Mouse (Mus musculus): ENCODE measurements around the gene Cebpg. TPM values are rescaled to one million over a fixed set of nuclear protein-coding genes. Genes with fewer than 3 reads are reported as not detected.

Gene Cebpg
- polyA plus RNA-seq, 1 experiment from 2014 or later, result 50.4 TPM

- Histone ChIP-seq H3K4me1 (no peaks in the 10 kb centered on the region), H3K4me3 (no peak overlapping the region), H3K27ac (replicated peaks) (no peak overlapping the region), H3K9ac (replicated peaks) (no peak overlapping the region), H3K4me2 (replicated peaks) (no peak overlapping the region), H3K9me3 (no peaks in the 10 kb centered on the region), H3K27me3 (0 out of 2 replicates have a peak, but pooled peaks cover 2% of the 10 kb centered on the region), H3K36me3 (no peaks in the 10 kb centered on the region)
- no peak for ATAC-seq (ENCODE audit: low FRiP score, low read depth)
- 92% methylated on average over 3 of the region's 3 CpGs for WGBS
Observed at GRCm38 (mm10) chr7:35065958-35066357, 9.6 kb upstream of the Cebpg start.

DNA sequence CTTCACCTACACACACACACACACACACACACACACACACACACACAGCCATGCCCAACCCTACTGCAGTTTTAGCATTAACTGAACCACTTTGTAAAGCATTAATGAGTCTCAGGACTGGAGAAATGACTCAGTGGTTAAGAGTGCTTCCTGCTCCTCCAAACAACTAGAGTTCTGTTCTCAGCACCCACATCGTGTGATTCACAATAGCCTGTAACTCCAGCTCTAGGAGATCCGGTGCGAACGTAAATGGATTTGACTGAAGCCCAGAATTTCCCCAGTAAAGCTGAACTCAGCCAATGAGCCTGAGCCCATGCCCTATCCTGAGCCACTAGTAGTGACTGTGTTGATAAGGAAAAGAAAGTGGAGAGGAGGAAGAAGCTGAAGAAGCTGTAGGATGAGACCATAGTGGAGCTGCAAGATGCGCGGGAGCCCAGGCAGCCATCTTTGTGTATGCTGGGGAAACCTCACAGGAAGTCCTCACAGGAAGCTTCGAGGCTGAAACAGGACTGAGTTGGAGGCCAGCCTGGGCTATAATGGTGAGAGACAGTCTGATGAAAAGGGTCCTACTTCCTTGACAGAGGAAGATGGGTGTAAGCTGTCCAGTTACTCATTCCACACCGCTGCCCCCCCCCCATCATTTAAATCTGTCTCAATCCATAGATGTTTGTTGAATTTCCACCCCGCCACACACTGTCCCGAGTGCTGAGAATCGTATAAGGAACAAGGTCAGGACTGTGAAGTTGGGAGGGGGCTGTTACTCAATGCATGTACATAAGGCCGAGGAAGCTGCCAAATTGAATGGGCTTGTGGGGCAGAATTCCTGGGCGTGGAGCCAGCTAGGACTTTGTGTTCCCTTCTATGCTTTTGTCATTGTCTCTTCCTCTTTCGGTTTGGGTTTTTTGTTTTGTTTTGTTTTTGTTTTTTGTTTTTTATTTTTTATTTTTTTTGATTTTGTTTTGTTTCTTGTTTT is 8.2 kb upstream of the Cebpg start:
- no peaks in the 10 kb centered on the region for H3K4me1 ChIP-seq
- H3K9me3 ChIP-seq, result no peaks in the 10 kb centered on the region
- whole genome bisulfite sequencing, result 86% methylated on average over 14 of the region's 14 CpGs
- H3K9ac ChIP-seq (replicated peaks), result no peak overlapping the region
- no peaks in the 10 kb centered on the region for H3K27me3 ChIP-seq
- no peak overlapping the region for H3K4me2 ChIP-seq (replicated peaks)
- ATAC-seq (ENCODE audit: low FRiP score, low read depth), result no peak
- no peak overlapping the region for H3K27ac ChIP-seq (replicated peaks)
- no peaks in the 10 kb centered on the region for H3K36me3 ChIP-seq
- H3K4me3 ChIP-seq, result no peak overlapping the region

DNA sequence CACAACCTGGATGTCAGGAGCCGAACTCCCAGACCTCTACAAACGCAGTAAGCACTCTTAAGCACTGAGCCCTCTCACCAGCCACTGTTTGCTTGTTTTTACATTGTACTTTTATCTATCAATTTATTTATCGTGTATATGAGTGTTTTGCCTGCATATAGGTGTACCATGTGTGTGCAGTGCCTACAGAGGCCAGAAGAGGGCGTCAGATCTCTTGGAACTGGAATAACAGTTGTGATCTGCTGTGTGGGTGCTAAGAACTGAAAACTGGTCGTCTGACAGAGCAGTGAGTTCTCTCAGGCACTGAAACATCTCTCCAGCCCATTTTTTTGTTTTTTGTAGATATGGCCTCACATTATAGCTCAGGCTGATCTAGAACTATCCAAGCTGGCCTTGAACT is 3.1 kb upstream of the Cebpg start:
- Histone ChIP-seq H3K4me2 (replicated peaks) (no peak overlapping the region), H3K27me3 (peaks cover 6% of the 10 kb centered on the region), H3K9me3 (no peaks in the 10 kb centered on the region), H3K27ac (replicated peaks) (no peak overlapping the region), H3K9ac (replicated peaks) (no peak overlapping the region), H3K4me1 (peaks cover 16% of the 10 kb centered on the region), H3K36me3 (no peaks in the 10 kb centered on the region), H3K4me3 (no peak overlapping the region)
- no peak for ATAC-seq (ENCODE audit: low FRiP score, low read depth)
- WGBS, result 68% methylated on average over 5 of the region's 5 CpGs

DNA sequence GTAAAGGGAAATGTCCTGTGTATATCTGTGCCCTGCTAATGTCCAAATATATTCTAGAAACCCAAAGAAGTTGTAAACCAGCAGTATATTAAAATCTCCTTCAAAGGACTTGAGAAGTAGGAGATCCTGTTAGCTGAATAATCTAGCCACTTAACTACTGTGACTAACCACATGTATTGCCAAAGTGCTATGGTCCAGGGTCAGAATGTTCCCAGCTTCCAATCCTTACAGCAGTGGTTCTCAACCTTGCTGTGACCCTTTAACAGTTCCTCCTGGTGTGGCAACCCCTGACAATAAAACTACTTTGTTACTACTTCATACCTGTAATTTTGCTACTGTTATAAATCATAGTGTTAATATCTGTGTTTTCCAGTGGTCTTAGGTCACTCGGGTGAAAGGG is 2.0 kb upstream of the Cebpg start:
- peaks cover 23% of the 10 kb centered on the region for H3K4me1 ChIP-seq
- no peak overlapping the region for H3K4me3 ChIP-seq
- 75% methylated on average over 1 of the region's 1 CpGs for WGBS
- no peak overlapping the region for H3K4me2 ChIP-seq (replicated peaks)
- no peaks in the 10 kb centered on the region for H3K9me3 ChIP-seq
- peaks cover 6% of the 10 kb centered on the region for H3K27me3 ChIP-seq
- no peaks in the 10 kb centered on the region for H3K36me3 ChIP-seq
- ATAC-seq (ENCODE audit: low FRiP score, low read depth), result no peak
- H3K9ac ChIP-seq (replicated peaks), result no peak overlapping the region
- no peak overlapping the region for H3K27ac ChIP-seq (replicated peaks)

DNA sequence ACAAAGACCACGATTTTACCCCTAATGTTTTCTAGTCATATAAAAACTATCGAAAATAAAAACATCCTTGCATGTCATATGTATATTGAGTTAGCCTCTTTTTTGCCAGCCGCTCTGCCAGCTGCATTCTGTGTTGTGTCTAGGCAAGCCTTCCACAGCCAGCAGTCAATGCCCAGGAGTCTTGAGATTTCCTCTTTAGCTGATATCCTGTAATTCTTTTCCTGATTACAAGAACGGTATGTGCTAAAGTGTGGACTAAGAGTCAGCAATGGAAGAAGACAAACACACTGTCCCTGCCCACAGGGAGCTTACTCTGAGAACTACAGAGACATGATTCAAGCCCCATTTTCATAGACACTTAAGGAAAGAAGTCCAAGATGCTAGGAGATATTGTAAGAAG is 1.2 kb upstream of the Cebpg start:
- 86% methylated on average over 4 of the region's 4 CpGs for WGBS
- Histone ChIP-seq H3K27ac (replicated peaks) (no peak overlapping the region), H3K36me3 (no peaks in the 10 kb centered on the region), H3K9ac (replicated peaks) (no peak overlapping the region), H3K4me2 (replicated peaks) (no peak overlapping the region), H3K4me3 (no peak overlapping the region), H3K27me3 (peaks cover 6% of the 10 kb centered on the region), H3K4me1 (peaks cover 23% of the 10 kb centered on the region), H3K9me3 (no peaks in the 10 kb centered on the region)
- ATAC-seq (ENCODE audit: low FRiP score, low read depth), result no peak

- Histone ChIP-seq H3K4me2 (replicated peaks) (peak overlapping the region; percentile 85), H3K27me3 (peaks cover 6% of the 10 kb centered on the region), H3K36me3 (no peaks in the 10 kb centered on the region), H3K27ac (replicated peaks) (0 out of 2 replicates have a peak overlapping the region, but pooled peaks have one; percentile 25), H3K4me1 (peaks cover 23% of the 10 kb centered on the region), H3K4me3 (peak overlapping the region; percentile 97), H3K9me3 (no peaks in the 10 kb centered on the region), H3K9ac (replicated peaks) (peak overlapping the region; percentile 98)
- ATAC-seq (ENCODE audit: low FRiP score, low read depth), result peak; percentile 11; the same call in 1 of the 2 replicates
- WGBS, result 27% methylated on average over 10 of the region's 10 CpGs
Observed at GRCm38 (mm10) chr7:35056999-35057398, 626 bp upstream of the Cebpg start.

- H3K4me3 ChIP-seq, result peak overlapping the region; percentile 97
Observed at GRCm38 (mm10) chr7:35055619-35056435, 546 bp downstream of the Cebpg start.

GRCm38 (mm10) chr7:35054977-35055618 is 1.3 kb downstream of the Cebpg start:
- peak overlapping the region; percentile 85 for H3K4me2 ChIP-seq (replicated peaks)
- H3K27me3 ChIP-seq, result peaks cover 6% of the 10 kb centered on the region
- no peak overlapping the region for H3K27ac ChIP-seq (replicated peaks)
- H3K36me3 ChIP-seq, result peaks cover 6% of the 10 kb centered on the region
- H3K9ac ChIP-seq (replicated peaks), result peak overlapping the region; percentile 98
- no peak for ATAC-seq (ENCODE audit: low FRiP score, low read depth)
- 62% methylated on average over 2 of the region's 2 CpGs for WGBS
- H3K9me3 ChIP-seq, result no peaks in the 10 kb centered on the region
- H3K4me1 ChIP-seq, result peaks cover 23% of the 10 kb centered on the region
- H3K4me3 ChIP-seq, result peak overlapping the region; percentile 97

More at GRCm38 (mm10) chr7:35055619-35056435, 546 bp downstream of the Cebpg start:
- WGBS, result under 1% methylated on average over 72 of the region's 77 CpGs
- Histone ChIP-seq H3K27me3 (peaks cover 6% of the 10 kb centered on the region), H3K4me1 (peaks cover 23% of the 10 kb centered on the region), H3K9me3 (no peaks in the 10 kb centered on the region), H3K9ac (replicated peaks) (peak overlapping the region; percentile 98), H3K36me3 (no peaks in the 10 kb centered on the region), H3K4me2 (replicated peaks) (peak overlapping the region; percentile 85), H3K27ac (replicated peaks) (peak overlapping the region; percentile 85)
- ATAC-seq (ENCODE audit: low FRiP score, low read depth), result peak; percentile 91

GRCm38 (mm10) chr7:35054286-35054685 is 2.1 kb downstream of the Cebpg start:
- Histone ChIP-seq H3K4me1 (peaks cover 23% of the 10 kb centered on the region), H3K4me2 (replicated peaks) (0 out of 2 replicates have a peak overlapping the region, but pooled peaks have one; percentile 85), H3K4me3 (no peak overlapping the region), H3K27ac (replicated peaks) (no peak overlapping the region), H3K36me3 (peaks cover 10% of the 10 kb centered on the region), H3K9me3 (no peaks in the 10 kb centered on the region), H3K9ac (replicated peaks) (no peak overlapping the region), H3K27me3 (peaks cover 6% of the 10 kb centered on the region)
- no peak for ATAC-seq (ENCODE audit: low FRiP score, low read depth)
- WGBS, result 87% methylated on average over 1 of the region's 1 CpGs

DNA sequence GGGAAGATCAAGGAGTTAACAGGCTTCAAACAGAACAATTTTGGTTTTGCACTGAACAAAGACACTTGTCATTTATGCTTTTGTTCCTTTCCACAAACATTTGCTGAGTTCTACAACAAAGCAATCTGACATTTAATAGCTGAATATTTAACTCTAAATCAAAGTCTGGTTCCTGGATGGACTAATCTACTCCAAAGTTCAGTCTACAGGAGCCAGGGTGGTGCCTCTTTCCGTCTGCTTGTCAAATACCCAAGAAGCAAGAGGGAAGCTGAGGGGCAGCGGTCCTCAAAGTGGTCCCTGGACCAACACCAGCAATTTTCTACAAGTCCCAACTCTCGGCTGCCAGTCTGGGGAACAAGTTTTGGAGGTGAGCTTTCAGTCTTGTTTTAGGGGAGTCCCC is 3.2 kb downstream of the Cebpg start:
- H3K4me3 ChIP-seq, result no peak overlapping the region
- no peak overlapping the region for H3K27ac ChIP-seq (replicated peaks)
- no peaks in the 10 kb centered on the region for H3K9me3 ChIP-seq
- peaks cover 23% of the 10 kb centered on the region for H3K4me1 ChIP-seq
- ATAC-seq (ENCODE audit: low FRiP score, low read depth), result no peak
- no peak overlapping the region for H3K9ac ChIP-seq (replicated peaks)
- no peak overlapping the region for H3K4me2 ChIP-seq (replicated peaks)
- peaks cover 6% of the 10 kb centered on the region for H3K27me3 ChIP-seq
- WGBS, result 94% methylated on average over 3 of the region's 3 CpGs
- H3K36me3 ChIP-seq, result peaks cover 10% of the 10 kb centered on the region

DNA sequence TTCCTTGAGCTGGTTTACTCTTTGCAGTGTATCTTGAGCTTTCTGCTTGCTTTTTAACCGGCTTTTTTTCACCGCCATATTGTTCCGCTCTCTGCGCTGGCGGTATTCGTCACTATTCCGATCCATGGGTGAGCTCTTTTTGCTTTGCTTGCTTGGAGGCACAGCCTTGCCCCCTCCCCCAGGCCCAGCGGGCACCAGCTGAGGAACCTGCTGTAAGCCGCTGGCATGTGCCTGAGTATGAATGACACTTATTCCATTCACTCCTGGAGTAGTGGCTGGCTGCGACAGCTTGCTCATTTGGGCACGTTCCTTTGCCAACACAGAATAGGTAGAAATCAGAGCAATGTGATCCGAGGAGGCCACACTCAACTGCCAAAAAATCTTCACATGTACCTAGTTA is 5.8 kb downstream of the Cebpg start:
- Histone ChIP-seq H3K27me3 (no peaks in the 10 kb centered on the region), H3K9ac (replicated peaks) (no peak overlapping the region), H3K9me3 (no peaks in the 10 kb centered on the region), H3K36me3 (peaks cover 21% of the 10 kb centered on the region), H3K4me1 (peaks cover 17% of the 10 kb centered on the region), H3K4me2 (replicated peaks) (no peak overlapping the region), H3K27ac (replicated peaks) (no peak overlapping the region), H3K4me3 (no peak overlapping the region)
- no peak for ATAC-seq (ENCODE audit: low FRiP score, low read depth)
- 96% methylated on average over 12 of the region's 12 CpGs for WGBS
